In the genomic region with DNA sequence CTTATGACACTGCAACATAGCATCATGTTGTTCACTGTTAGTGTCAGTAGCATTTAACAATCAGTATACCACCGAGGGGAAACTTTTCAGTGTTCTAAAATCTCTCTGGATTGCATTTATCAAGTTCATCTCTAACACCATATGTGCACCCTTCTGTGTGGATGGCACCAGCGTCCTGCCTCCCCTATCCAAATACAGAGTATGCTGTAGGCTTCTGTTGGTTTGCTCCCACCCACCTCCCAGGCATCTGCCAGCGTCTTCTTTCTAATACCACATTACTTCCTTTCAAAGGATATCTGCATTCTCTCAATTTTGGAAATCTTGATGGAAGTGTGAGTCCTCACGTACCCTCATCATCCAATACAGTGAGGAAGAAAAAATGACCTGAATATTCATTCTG, we compare ENCODE assay signal across 19 mouse cellular contexts.
DNase-seq lines count a peak whose midpoint lies in the region; ATAC-seq lines count a peak whose summit lies in the region.
"Had no signal": no experiment of that assay in that cellular context is flagged by ENCODE, and none has a peak within 500 bp of the region (broad histone marks: within the 10 kb centered on the region; RNA-seq: fewer than 3 reads in every experiment).

No protein-coding gene starts in this region.

- ATAC-seq in cerebellum, adult (ENCODE audit: insufficient number of reproducible peaks, low FRiP score, low TSS enrichment), result no peak
- ATAC-seq: Patski had no signal

- DNase-seq in right cerebral cortex, adult 18-20 months, result peak; percentile 20
- no peak for DNase-seq in right cerebral cortex, postnatal 4 days
- DNase-seq in layer of hippocampus, adult 11-12 months (ENCODE audit: low spot score), result peak; percentile 67
- DNase-seq in layer of hippocampus, adult 9-11 months, result peak; percentile 84
- DNase-seq in spleen, postnatal 4 days (ENCODE audit: low spot score in 2 of 2), result no peak
- DNase-seq in embryo, embryonic 10 days (ENCODE audit: low spot score), result no peak
- DNase-seq: adrenal gland, postnatal 36 days; B cell, adult 2 months; cerebellum, adult 18-20 months; cerebellum, postnatal 14 days; heart, postnatal 36 days; kidney, adult 11 months; liver, embryonic 13.5 days; lung, adult 2 months; lung, postnatal 14 days; midbrain, embryonic 14.5 days; thymus, postnatal 14 days had no signal

Comparison
In these comparisons a context has a peak if more than half of its experiments do, and no peak if none do; other contexts are left out.
1. DNase-seq: peak in right cerebral cortex, adult 18-20 months (single experiment), layer of hippocampus, adult 11-12 months (single experiment) and layer of hippocampus, adult 9-11 months (single experiment); none in right cerebral cortex, postnatal 4 days (single experiment), spleen, postnatal 4 days (0 of 2) and embryo, embryonic 10 days (single experiment).